8 mouse cellular contexts compared by ENCODE assay signal in the genomic region with DNA sequence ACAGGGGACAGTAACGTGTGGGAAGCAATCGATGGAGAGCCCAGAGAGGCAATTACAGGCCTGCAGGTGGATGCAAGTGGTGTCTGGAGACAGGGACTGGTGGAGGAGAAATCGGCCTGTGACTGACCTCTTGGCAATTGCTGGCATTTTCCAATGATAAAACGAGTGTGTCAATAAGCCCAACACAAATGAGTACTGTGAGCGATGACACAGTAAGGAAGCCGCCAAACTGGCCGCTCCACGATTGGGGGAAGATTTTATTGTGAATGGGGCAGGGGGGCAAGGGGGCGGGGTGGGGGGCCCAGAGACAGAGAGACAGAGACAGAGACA. TPM values are rescaled to one million over a fixed set of nuclear protein-coding genes. Genes with fewer than 3 reads are reported as not detected.
DNase-seq lines count a peak whose midpoint lies in the region; ATAC-seq lines count a peak whose summit lies in the region.

No protein-coding gene starts in this region.

- intact Hi-C loops in gastrocnemius, postnatal 36 days (cut with DNase I) = loop anchor here (1.0 to 5.0 kb wide), 3 partner anchors 40 to 463 kb away; no protein-coding TSS in a partner anchor

- H3K4me2 ChIP-seq in hindbrain, embryonic 11.5 days (replicated peaks; ENCODE audit: low read depth, low read length) = peak overlapping the region; percentile 54

- DNase-seq in gastrocnemius, postnatal 25 days = peak; percentile 25
- no peak for DNase-seq in gastrocnemius, postnatal 36 days
- DNase-seq in ES-CJ7 (ENCODE audit: low read depth, low spot score) = peak; percentile 15
- no peak for DNase-seq in hindbrain, embryonic 11.5 days (ENCODE audit: low spot score)
- DNase-seq in thymus, postnatal 4 days = no peak
- no peak for DNase-seq in layer of hippocampus, adult 9-10 months (ENCODE audit: low spot score)
- DNase-seq in urinary bladder, postnatal 25 days (ENCODE audit: low spot score) = no peak

- no peaks in the 10 kb centered on the region for H3K27me3 ChIP-seq in hindbrain, embryonic 11.5 days (ENCODE audit: control insufficient read depth, insufficient read depth, low read length)
- peaks cover 3% of the 10 kb centered on the region for H3K27me3 ChIP-seq in megakaryocyte, embryonic 14.5 days (replicated peaks)

- no peak overlapping the region for H3K27ac ChIP-seq in hindbrain, embryonic 11.5 days (ENCODE audit: low read depth, low read length)

- peaks cover 2% of the 10 kb centered on the region; the same call in 1 of the 2 replicates for H3K4me1 ChIP-seq in hindbrain, embryonic 11.5 days (replicated peaks; ENCODE audit: control insufficient read depth, insufficient read depth, low read length)
- peaks cover 39% of the 10 kb centered on the region for H3K4me1 ChIP-seq in megakaryocyte, embryonic 14.5 days

- 25% methylated on average over 9 of the region's 9 CpGs for WGBS in hindbrain, embryonic 11.5 days

- no peaks in the 10 kb centered on the region for H3K36me3 ChIP-seq in hindbrain, embryonic 11.5 days (ENCODE audit: control insufficient read depth, insufficient read depth, low read length)
- peaks cover 11% of the 10 kb centered on the region for H3K36me3 ChIP-seq in megakaryocyte, embryonic 14.5 days (replicated peaks; ENCODE audit: low read length)

- peak; percentile 30; the same call in 1 of the 2 replicates for ATAC-seq in hindbrain, embryonic 11.5 days (ENCODE audit: low FRiP score)

- H3K9me3 ChIP-seq in hindbrain, embryonic 11.5 days (ENCODE audit: control insufficient read depth, low read length) = no peaks in the 10 kb centered on the region
- H3K9me3 ChIP-seq in megakaryocyte, embryonic 14.5 days = no peaks in the 10 kb centered on the region

- peak overlapping the region; percentile 15 for H3K4me3 ChIP-seq in hindbrain, embryonic 11.5 days (ENCODE audit: low read depth, low read length)
- H3K4me3 ChIP-seq in megakaryocyte, embryonic 14.5 days (replicated peaks) = peak overlapping the region; percentile 91

- peak overlapping the region; percentile 38; the same call in 1 of the 2 replicates for H3K9ac ChIP-seq in hindbrain, embryonic 11.5 days (ENCODE audit: low read depth, low read length)

RNA-seq across cellular contexts. Expression of gene Il20rb, which starts 32.0 kb away (rescaled TPM):
- total RNA-seq in gastrocnemius, postnatal 25 days (2021) = 1 to 10 TPM; 1.3 to 1.7 TPM
- total RNA-seq in gastrocnemius, postnatal 36 days (2021) = 1 to 10 TPM; 1.5 TPM
- polyA plus RNA-seq in hindbrain, embryonic 11.5 days (2014; fragmentation: Nextera tagmentation; extraction: Ambion mirVana) = 0.77 and 0.94 TPM in 2 replicates
- 1.4 and 1.6 TPM in 2 replicates for polyA plus RNA-seq in megakaryocyte, embryonic 14.5 days (2012; ENCODE audit: insufficient read depth, low replicate concordance)

Comparison
In these comparisons a context has a peak if more than half of its experiments do, and no peak if none do; other contexts are left out.
1. DNase-seq: peak in gastrocnemius, postnatal 25 days (single experiment) and ES-CJ7 (single experiment); none in gastrocnemius, postnatal 36 days (0 of 2), hindbrain, embryonic 11.5 days (single experiment), thymus, postnatal 4 days (single experiment), layer of hippocampus, adult 9-10 months (single experiment) and urinary bladder, postnatal 25 days (single experiment).